Mouse (Mus musculus) adrenal gland, postnatal 10 days (tissue): ENCODE results near the gene Cd300ld4. TPM values are rescaled to one million over a fixed set of nuclear protein-coding genes. Genes with fewer than 3 reads are reported as not detected.

Experiments used
- total RNA-seq, 2 experiments: library from RNA; stranded (reverse); gene quantifications; 2 replicates each; pipeline ENCODE4 v1.2.3; 2021

Cd300ld4 gene
- total RNA-seq, 2 experiments from 2014 or later, result 1.3 TPM; not detected in 1

Other genes with a start within 250 kb of the Cd300ld4 start
- under 1 TPM; 0.21 to 0.33 TPM for gene Btbd17, start 231.1 kb downstream of the Cd300ld4 start, total RNA-seq
- gene Gpr142, start 228.1 kb downstream of the Cd300ld4 start, total RNA-seq, result not detected
- 10 to 100 TPM; 26.2 to 27.9 TPM for gene Gprc5c, start 175.9 kb downstream of the Cd300ld4 start, total RNA-seq
- 1 to 10 TPM; 1.3 to 1.5 TPM for gene Cd300a, start 137.0 kb downstream of the Cd300ld4 start, total RNA-seq
- gene Cd300lb, start 92.6 kb downstream of the Cd300ld4 start, total RNA-seq, result 1 to 10 TPM in 1 of 2 experiments, under 1 TPM in 1; 0.63 to 1.6 TPM
- not detected for gene Cd300c, start 57.9 kb downstream of the Cd300ld4 start, total RNA-seq
- gene Cd300ld, start 37.1 kb downstream of the Cd300ld4 start, total RNA-seq, result 1 to 10 TPM in 1 of 2 experiments, under 1 TPM in 1; 0.64 to 1.1 TPM
- 1 to 10 TPM; 2.3 to 2.9 TPM for gene Cd300c2, start 25.1 kb downstream of the Cd300ld4 start, total RNA-seq
- gene Cd300ld2, start 10.8 kb downstream of the Cd300ld4 start, total RNA-seq, result not detected
- 1 to 10 TPM; 1.3 to 3.9 TPM for gene Cd300ld5, start 10.8 kb upstream of the Cd300ld4 start, total RNA-seq
- gene Cd300ld3, start 21.4 kb upstream of the Cd300ld4 start, total RNA-seq, result 1 to 10 TPM; 3.8 to 4.5 TPM
- gene Cd300e, start 35.2 kb upstream of the Cd300ld4 start, total RNA-seq, result under 1 TPM; 0.48 to 0.96 TPM
- 1 to 10 TPM; 2.4 to 2.5 TPM for gene Rab37, start 64.4 kb upstream of the Cd300ld4 start, total RNA-seq
- 1 to 10 TPM; 1.1 to 1.3 TPM for gene Cd300lf, start 107.0 kb upstream of the Cd300ld4 start, total RNA-seq
- 10 to 100 TPM; 26.3 to 30.4 TPM for gene Slc9a3r1, start 136.3 kb upstream of the Cd300ld4 start, total RNA-seq
- gene Tmem104, start 160.5 kb upstream of the Cd300ld4 start, total RNA-seq, result 10 to 100 TPM in 1 of 2 experiments, 1 to 10 TPM in 1; 9.5 to 15.7 TPM
- gene Nat9, start 160.8 kb upstream of the Cd300ld4 start, total RNA-seq, result 10 to 100 TPM; 27.4 to 28.4 TPM
- under 1 TPM; 0.61 to 0.75 TPM for gene Grin2c, start 240.2 kb upstream of the Cd300ld4 start, total RNA-seq